Mouse (Mus musculus): ENCODE measurements around the gene Rnf215. TPM values are rescaled to one million over a fixed set of nuclear protein-coding genes. Genes with fewer than 3 reads are reported as not detected.

The Rnf215 gene
- polyA plus RNA-seq, 1 experiment: 34.9 TPM

- Histone ChIP-seq H3K4me3 (ENCODE audit: insufficient read depth, low read length) (no peak overlapping the region), H3K27ac (ENCODE audit: insufficient read depth, low read length) (no peak overlapping the region), H3K4me1 (ENCODE audit: control insufficient read depth, insufficient read depth, low read length) (peaks cover 9% of the 10 kb centered on the region)
- TF ChIP-seq POLR2A (IDR thresholded peaks at IDR 0.05; ENCODE audit: extremely low read depth, insufficient read depth, low read length) (no peak), CTCF (IDR thresholded peaks at IDR 0.05; ENCODE audit: extremely low read depth, insufficient read depth, low read length) (no peak)
Measured at GRCm38 (mm10) chr11:4158676-4159075, 23.7 kb downstream of the Rnf215 start.

- H3K4me3 ChIP-seq (ENCODE audit: insufficient read depth, low read length): peak within 1 kb of the TSS; percentile 71
- TF ChIP-seq CTCF (IDR thresholded peaks at IDR 0.05; ENCODE audit: extremely low read depth, insufficient read depth, low read length) (no peak), POLR2A (IDR thresholded peaks at IDR 0.05; ENCODE audit: extremely low read depth, insufficient read depth, low read length) (peak; percentile 86)
- H3K27ac ChIP-seq (ENCODE audit: insufficient read depth, low read length): peak within 1 kb of the TSS; percentile 93
- peaks cover 15% of the 10 kb centered on the region for H3K4me1 ChIP-seq (ENCODE audit: control insufficient read depth, insufficient read depth, low read length)
Measured at GRCm38 (mm10) chr11:4159808-4160708, 25.1 kb downstream of the Rnf215 start, which contains the start of the genes Ccdc157 and Sf3a1. Ccdc157 (minus strand) TSS chr11:4160293. Sf3a1 (plus strand) TSS chr11:4160350.

GRCm38 (mm10) chr11:4160758-4161480 is 25.9 kb downstream of the Rnf215 start:
- H3K4me3 ChIP-seq (ENCODE audit: insufficient read depth, low read length): peak overlapping the region; percentile 71
- TF ChIP-seq CTCF (IDR thresholded peaks at IDR 0.05; ENCODE audit: extremely low read depth, insufficient read depth, low read length): no peak
- no peak for TF ChIP-seq POLR2A (IDR thresholded peaks at IDR 0.05; ENCODE audit: extremely low read depth, insufficient read depth, low read length)
- peaks cover 15% of the 10 kb centered on the region for H3K4me1 ChIP-seq (ENCODE audit: control insufficient read depth, insufficient read depth, low read length)
- H3K27ac ChIP-seq (ENCODE audit: insufficient read depth, low read length): no peak overlapping the region

DNA sequence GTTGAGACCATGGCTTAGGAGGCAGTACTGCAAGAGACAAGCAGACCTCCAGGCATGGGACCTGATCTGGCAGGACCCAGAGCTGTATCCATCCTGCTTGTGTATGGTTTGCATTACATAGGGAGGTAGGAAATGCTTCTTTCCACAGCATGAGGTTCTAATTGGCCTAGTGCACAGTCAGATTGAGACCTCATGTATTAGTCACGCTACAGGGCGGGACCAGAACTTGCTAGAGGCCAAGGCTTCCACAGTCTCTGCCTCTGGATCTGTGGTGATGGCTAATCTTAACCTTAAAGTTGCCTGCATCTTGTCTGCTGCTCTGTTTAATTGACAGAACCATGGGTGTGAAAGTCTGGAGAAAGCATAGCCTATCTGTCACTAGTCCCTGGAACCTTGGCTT is 29.7 kb downstream of the Rnf215 start:
- H3K4me1 ChIP-seq (ENCODE audit: control insufficient read depth, insufficient read depth, low read length): peaks cover 13% of the 10 kb centered on the region
- TF ChIP-seq POLR2A (IDR thresholded peaks at IDR 0.05; ENCODE audit: extremely low read depth, insufficient read depth, low read length) (no peak), CTCF (IDR thresholded peaks at IDR 0.05; ENCODE audit: extremely low read depth, insufficient read depth, low read length) (no peak)
- H3K4me3 ChIP-seq (ENCODE audit: insufficient read depth, low read length): no peak overlapping the region
- no peak overlapping the region for H3K27ac ChIP-seq (ENCODE audit: insufficient read depth, low read length)

DNA sequence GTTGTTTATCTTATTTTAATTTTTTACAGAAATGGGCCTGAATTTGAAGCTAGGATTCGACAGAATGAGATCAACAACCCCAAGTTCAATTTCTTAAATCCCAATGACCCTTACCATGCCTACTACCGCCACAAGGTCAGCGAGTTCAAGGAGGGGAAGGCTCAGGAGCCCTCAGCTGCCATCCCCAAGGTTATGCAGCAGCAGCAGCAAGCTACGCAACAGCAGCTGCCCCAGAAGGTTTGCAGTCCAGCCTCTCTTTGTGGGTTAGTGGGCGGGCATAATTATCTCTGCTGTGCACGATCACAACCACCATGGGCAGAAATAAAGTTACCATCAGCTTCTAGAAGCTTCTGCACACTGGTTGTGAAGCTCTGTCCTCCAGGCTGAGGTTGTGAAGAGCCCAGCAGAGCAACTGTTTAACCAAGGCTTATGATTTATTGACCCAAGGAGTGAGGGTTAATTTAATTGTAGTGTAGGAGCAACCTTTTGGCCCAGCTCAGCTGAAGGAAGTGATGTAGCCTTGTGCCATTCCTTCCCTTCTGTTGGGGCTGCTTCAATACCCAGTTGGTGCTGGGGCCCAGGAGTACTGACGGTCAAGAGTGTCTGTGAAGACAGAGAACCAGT is 31.6 kb downstream of the Rnf215 start:
- TF ChIP-seq POLR2A (IDR thresholded peaks at IDR 0.05; ENCODE audit: extremely low read depth, insufficient read depth, low read length) (no peak), CTCF (IDR thresholded peaks at IDR 0.05; ENCODE audit: extremely low read depth, insufficient read depth, low read length) (no peak)

GRCm38 (mm10) chr11:4174586-4174985 is 39.6 kb downstream of the Rnf215 start:
- Histone ChIP-seq H3K4me1 (ENCODE audit: control insufficient read depth, insufficient read depth, low read length) (no peaks in the 10 kb centered on the region), H3K4me3 (ENCODE audit: insufficient read depth, low read length) (no peak overlapping the region), H3K27ac (ENCODE audit: insufficient read depth, low read length) (peak overlapping the region; percentile 44)
- TF ChIP-seq CTCF (IDR thresholded peaks at IDR 0.05; ENCODE audit: extremely low read depth, insufficient read depth, low read length): no peak

More for the DNA sequence above, 31.6 kb downstream of the Rnf215 start:
- Histone ChIP-seq H3K27ac (ENCODE audit: insufficient read depth, low read length) (no peak overlapping the region), H3K4me3 (ENCODE audit: insufficient read depth, low read length) (no peak overlapping the region), H3K4me1 (ENCODE audit: control insufficient read depth, insufficient read depth, low read length) (peaks cover 9% of the 10 kb centered on the region)

- TF ChIP-seq CTCF (IDR thresholded peaks at IDR 0.05; ENCODE audit: extremely low read depth, insufficient read depth, low read length) (no peak), POLR2A (IDR thresholded peaks at IDR 0.05; ENCODE audit: extremely low read depth, insufficient read depth, low read length) (no peak)
- H3K4me3 ChIP-seq (ENCODE audit: insufficient read depth, low read length): no peak overlapping the region
- peaks cover 2% of the 10 kb centered on the region; the same call in 1 of the 2 replicates for H3K4me1 ChIP-seq (ENCODE audit: control insufficient read depth, insufficient read depth, low read length)
Measured at GRCm38 (mm10) chr11:4177716-4178115, 42.7 kb downstream of the Rnf215 start.

GRCm38 (mm10) chr11:4182061-4182460 is 47.1 kb downstream of the Rnf215 start:
- no peak overlapping the region; the same call in 1 of the 2 replicates for H3K27ac ChIP-seq (ENCODE audit: insufficient read depth, low read length)
- TF ChIP-seq CTCF (IDR thresholded peaks at IDR 0.05; ENCODE audit: extremely low read depth, insufficient read depth, low read length) (no peak), POLR2A (IDR thresholded peaks at IDR 0.05; ENCODE audit: extremely low read depth, insufficient read depth, low read length) (no peak)

More at GRCm38 (mm10) chr11:4177716-4178115, 42.7 kb downstream of the Rnf215 start:
- no peak overlapping the region for H3K27ac ChIP-seq (ENCODE audit: insufficient read depth, low read length)

GRCm38 (mm10) chr11:4183511-4183910 is 48.5 kb downstream of the Rnf215 start:
- peak overlapping the region; percentile 83 for H3K27ac ChIP-seq (ENCODE audit: insufficient read depth, low read length)
- H3K4me3 ChIP-seq (ENCODE audit: insufficient read depth, low read length): no peak overlapping the region
- H3K4me1 ChIP-seq (ENCODE audit: control insufficient read depth, insufficient read depth, low read length): peaks cover 9% of the 10 kb centered on the region; the same call in 1 of the 2 replicates
- TF ChIP-seq POLR2A (IDR thresholded peaks at IDR 0.05; ENCODE audit: extremely low read depth, insufficient read depth, low read length) (no peak), CTCF (IDR thresholded peaks at IDR 0.05; ENCODE audit: extremely low read depth, insufficient read depth, low read length) (no peak)

More at GRCm38 (mm10) chr11:4182061-4182460, 47.1 kb downstream of the Rnf215 start:
- H3K4me1 ChIP-seq (ENCODE audit: control insufficient read depth, insufficient read depth, low read length): peaks cover 6% of the 10 kb centered on the region; the same call in 1 of the 2 replicates
- H3K4me3 ChIP-seq (ENCODE audit: insufficient read depth, low read length): no peak overlapping the region
